In genomic region chr3:121814413-121814864, GRCm38 (mm10) we compare ENCODE assay signal across 8 mouse cellular contexts. TPM values are rescaled to one million over a fixed set of nuclear protein-coding genes. Genes with fewer than 3 reads are reported as not detected.
DNase-seq lines count a peak whose midpoint lies in the region; ATAC-seq and TF ChIP-seq lines count a peak whose summit lies in the region.

No protein-coding gene starts in this region.

- H3K27ac ChIP-seq in heart, embryonic 12.5 days (ENCODE audit: poor library complexity, severe bottlenecking): peak overlapping the region; percentile 97
- H3K27ac ChIP-seq in embryonic facial prominence, embryonic 11.5 days (replicated peaks; ENCODE audit: low read depth, low read length): peak overlapping the region; percentile 94
- H3K27ac ChIP-seq in hindbrain, postnatal 0 days: peak overlapping the region; percentile 99
- peak overlapping the region; percentile 97 for H3K27ac ChIP-seq in liver, postnatal 0 days (ENCODE audit: low read depth)

- ATAC-seq in heart, embryonic 12.5 days (ENCODE audit: insufficient number of reproducible peaks, low FRiP score): no peak
- no peak; the same call in 1 of the 2 replicates for ATAC-seq in embryonic facial prominence, embryonic 11.5 days (replicated peaks; ENCODE audit: insufficient number of reproducible peaks, low FRiP score, low TSS enrichment, low read depth)
- no peak; the same call in 1 of the 2 replicates for ATAC-seq in hindbrain, postnatal 0 days
- peak; percentile 28 for ATAC-seq in liver, postnatal 0 days
- ATAC-seq in frontal cortex, adult (ENCODE audit: low TSS enrichment): no peak

- no peak for DNase-seq in heart, postnatal 25 days (ENCODE audit: low spot score)
- DNase-seq in embryonic facial prominence, embryonic 11.5 days (ENCODE audit: low spot score): no peak
- peak; percentile 53 for DNase-seq in hindbrain, postnatal 0 days (ENCODE audit: low spot score)
- no peak for DNase-seq in liver, postnatal 0 days
- DNase-seq in thymus, postnatal 25 days: no peak
- DNase-seq in adrenal gland, postnatal 36 days: no peak

- H3K9me3 ChIP-seq in heart, embryonic 12.5 days (replicated peaks): no peaks in the 10 kb centered on the region
- no peaks in the 10 kb centered on the region for H3K9me3 ChIP-seq in embryonic facial prominence, embryonic 11.5 days (replicated peaks; ENCODE audit: control insufficient read depth, low read length)
- no peaks in the 10 kb centered on the region for H3K9me3 ChIP-seq in hindbrain, postnatal 0 days (ENCODE audit: low read length)
- H3K9me3 ChIP-seq in liver, postnatal 0 days (ENCODE audit: low read length): no peaks in the 10 kb centered on the region

- no peak; the same call in 1 of the 2 replicates for TF ChIP-seq CTCF in hindbrain, postnatal 0 days (IDR thresholded peaks at IDR 0.05; ENCODE audit: low read depth)
- TF ChIP-seq CTCF in liver, postnatal 0 days (IDR thresholded peaks at IDR 0.05; ENCODE audit: low read depth): no peak

- H3K36me3 ChIP-seq in heart, embryonic 12.5 days: no peaks in the 10 kb centered on the region
- no peaks in the 10 kb centered on the region for H3K36me3 ChIP-seq in embryonic facial prominence, embryonic 11.5 days (replicated peaks; ENCODE audit: control insufficient read depth, insufficient read depth, low read depth, low read length)
- no peaks in the 10 kb centered on the region for H3K36me3 ChIP-seq in hindbrain, postnatal 0 days (ENCODE audit: insufficient read depth, low read length)
- H3K36me3 ChIP-seq in liver, postnatal 0 days (replicated peaks; ENCODE audit: insufficient read depth, low read length): no peaks in the 10 kb centered on the region

- H3K27me3 ChIP-seq in heart, embryonic 12.5 days (replicated peaks): no peaks in the 10 kb centered on the region
- H3K27me3 ChIP-seq in embryonic facial prominence, embryonic 11.5 days (ENCODE audit: control insufficient read depth, insufficient read depth, low read length): no peaks in the 10 kb centered on the region
- H3K27me3 ChIP-seq in hindbrain, postnatal 0 days (ENCODE audit: insufficient read depth, low read length): no peaks in the 10 kb centered on the region
- H3K27me3 ChIP-seq in liver, postnatal 0 days (ENCODE audit: insufficient read depth, low read length): no peaks in the 10 kb centered on the region

- peak overlapping the region; percentile 73 for H3K4me2 ChIP-seq in heart, embryonic 12.5 days
- peak overlapping the region; percentile 70 for H3K4me2 ChIP-seq in embryonic facial prominence, embryonic 11.5 days (ENCODE audit: low read depth, low read length)
- H3K4me2 ChIP-seq in hindbrain, postnatal 0 days (ENCODE audit: low read depth, low read length): peak overlapping the region; percentile 71
- H3K4me2 ChIP-seq in liver, postnatal 0 days (ENCODE audit: low read depth, low read length): peak overlapping the region; percentile 71

- H3K9ac ChIP-seq in heart, embryonic 12.5 days: peak overlapping the region; percentile 94
- H3K9ac ChIP-seq in embryonic facial prominence, embryonic 11.5 days (replicated peaks; ENCODE audit: low read length): peak overlapping the region; percentile 91
- peak overlapping the region; percentile 92 for H3K9ac ChIP-seq in hindbrain, postnatal 0 days (replicated peaks; ENCODE audit: low read length)
- H3K9ac ChIP-seq in liver, postnatal 0 days (replicated peaks): peak overlapping the region; percentile 85

- under 1% methylated on average over 24 of the region's 28 CpGs for WGBS in heart, embryonic 12.5 days
- WGBS in embryonic facial prominence, embryonic 11.5 days: 0% methylated on average over 28 of the region's 28 CpGs
- WGBS in hindbrain, postnatal 0 days: 1% methylated on average over 18 of the region's 28 CpGs
- WGBS in liver, postnatal 0 days (ENCODE audit: insufficient replicate concordance): under 1% methylated on average over 24 of the region's 28 CpGs

- peak overlapping the region; percentile 88 for H3K4me3 ChIP-seq in heart, embryonic 12.5 days
- peak overlapping the region; percentile 86 for H3K4me3 ChIP-seq in embryonic facial prominence, embryonic 11.5 days (ENCODE audit: low read depth, low read length)
- H3K4me3 ChIP-seq in hindbrain, postnatal 0 days (ENCODE audit: low read length): peak overlapping the region; percentile 84
- peak overlapping the region; percentile 85 for H3K4me3 ChIP-seq in liver, postnatal 0 days (ENCODE audit: low read depth, low read length)

- intact Hi-C loops in heart, postnatal 25 days (cut with DNase I): loop anchor here (10.0 kb wide), 1 partner anchor 160 kb away; no protein-coding TSS in a partner anchor

- H3K4me1 ChIP-seq in heart, embryonic 12.5 days (replicated peaks): peaks cover 16% of the 10 kb centered on the region
- H3K4me1 ChIP-seq in embryonic facial prominence, embryonic 11.5 days (ENCODE audit: control insufficient read depth, insufficient read depth, low read length): no peaks in the 10 kb centered on the region
- peaks cover 24% of the 10 kb centered on the region; the same call in 1 of the 2 replicates for H3K4me1 ChIP-seq in hindbrain, postnatal 0 days (ENCODE audit: insufficient read depth, low read length)
- peaks cover 14% of the 10 kb centered on the region for H3K4me1 ChIP-seq in liver, postnatal 0 days (ENCODE audit: insufficient read depth)

- TF ChIP-seq EP300 in liver, postnatal 0 days (IDR thresholded peaks at IDR 0.05; ENCODE audit: low read depth): peak; percentile 51; the same call in 1 of the 2 replicates

RNA-seq across cellular contexts. Expression of gene Abcd3, which starts 0.7 kb away (rescaled TPM):
- 45.0 and 47.2 TPM in 2 replicates for polyA plus RNA-seq in heart, embryonic 12.5 days (2016; fragmentation: Nextera tagmentation; extraction: Ambion mirVana)
- 10 to 100 TPM; 87.4 to 92.2 TPM for total RNA-seq in heart, postnatal 25 days (2021)
- polyA plus RNA-seq in embryonic facial prominence, embryonic 11.5 days (2014; fragmentation: Nextera tagmentation; extraction: Ambion mirVana): 55.7 and 56.4 TPM in 2 replicates
- total RNA-seq in hindbrain, postnatal 0 days (2014; rRNA removed): 50.1 and 53.5 TPM in 2 replicates
- polyA plus RNA-seq in hindbrain, postnatal 0 days (2015; fragmentation: Nextera tagmentation; extraction: Ambion mirVana): 85.9 and 89.5 TPM in 2 replicates
- polyA plus RNA-seq in liver, postnatal 0 days (2015; fragmentation: Nextera tagmentation; extraction: Ambion mirVana): 132 and 148 TPM in 2 replicates
- total RNA-seq in adrenal gland, postnatal 36 days (2021): 100 to 1,000 TPM in 1 of 2 experiments, 10 to 100 TPM in 1; 82.6 to 109 TPM
